Mouse (Mus musculus) spleen, postnatal 10 days (tissue): ENCODE measurements around the gene Chil5.
A peak's percentile ranks its signal among the peaks of the same experiment; 100 is the strongest.
"Not testable (repeated sequence)": the region's sequence is repeated elsewhere in the genome, so short reads cannot be mapped to it uniquely, and the experiment has no call there.

Experiments used
- DNase-seq, 2 experiments: peaks; one replicate each; pipeline ENCODE4 v3.0.0; 2021 to 2022; ENCODE audit warnings: low spot score in 2 of 2

Chil5 gene

GRCm38 (mm10) chr3:106032781-106033180 lies at the start of gene Chil5:
Gene Chil5 (minus strand): TSS chr3:106032814.
- DNase-seq = no peak

- no peak for DNase-seq
These were observed 42.2 kb upstream of the Chil5 start for GRCm38 (mm10) chr3:106074824-106075223.

- no peak for DNase-seq
These were observed 38.4 kb upstream of the Chil5 start for GRCm38 (mm10) chr3:106070994-106071393.

GRCm38 (mm10) chr3:106067707-106068106 lies 35.1 kb upstream of the Chil5 start:
- peak; percentile 11 to 57 for DNase-seq

GRCm38 (mm10) chr3:106057966-106058365 lies 25.4 kb upstream of the Chil5 start:
- DNase-seq = no peak

- no peak for DNase-seq
These were observed 19.3 kb upstream of the Chil5 start for GRCm38 (mm10) chr3:106051896-106052295.

GRCm38 (mm10) chr3:106040306-106040705 lies 7.7 kb upstream of the Chil5 start:
- DNase-seq = no peak

GRCm38 (mm10) chr3:106024135-106024534 lies 8.5 kb downstream of the Chil5 start:
- no peak for DNase-seq

- no peak for DNase-seq
These were observed 10.8 kb downstream of the Chil5 start for GRCm38 (mm10) chr3:106021840-106022239.

GRCm38 (mm10) chr3:106014546-106014945 lies 18.1 kb downstream of the Chil5 start, which contains the start of gene Pifo:
Gene Pifo (minus strand): TSS chr3:106014646.
- DNase-seq = no peak

GRCm38 (mm10) chr3:106003360-106003759 lies 29.3 kb downstream of the Chil5 start:
- DNase-seq = not testable (repeated sequence)

- DNase-seq = peak in 1 of 2 experiments; percentile 40
These were observed 30.9 kb downstream of the Chil5 start for GRCm38 (mm10) chr3:106001416-106002370.

GRCm38 (mm10) chr3:106000707-106001375 lies 31.8 kb downstream of the Chil5 start:
- DNase-seq = no peak

GRCm38 (mm10) chr3:105994730-105995129 lies 37.9 kb downstream of the Chil5 start:
- no peak for DNase-seq

GRCm38 (mm10) chr3:105991653-105992283 lies 40.8 kb downstream of the Chil5 start:
- DNase-seq = peak; percentile 37 to 71

- not testable (repeated sequence) for DNase-seq
These were observed 43.0 kb downstream of the Chil5 start for GRCm38 (mm10) chr3:105989611-105990010.

GRCm38 (mm10) chr3:105974174-105974573 lies 58.4 kb downstream of the Chil5 start:
- DNase-seq = no peak

- DNase-seq = no peak
These were observed 59.2 kb downstream of the Chil5 start, which contains the start of gene Ovgp1 for GRCm38 (mm10) chr3:105973411-105973810. Gene Ovgp1 (plus strand): TSS chr3:105973711.

GRCm38 (mm10) chr3:105971831-105972446 lies 60.7 kb downstream of the Chil5 start:
- no peak for DNase-seq
